Mouse (Mus musculus): ENCODE results near the gene Fsd1.

GRCm38 (mm10) chr17:56010255-56010654, 23.9 kb downstream of the Fsd1 start:
- TF ChIP-seq POLR2A (IDR thresholded peaks at IDR 0.05; ENCODE audit: borderline replicate concordance, extremely low read depth, low read depth, low read length), result no peak
- TF ChIP-seq CTCF (IDR thresholded peaks at IDR 0.05; ENCODE audit: insufficient read depth, low read length), result no peak
